Mouse (Mus musculus) liver, embryonic 11.5 days (tissue): ENCODE measurements at regions not wholly inside any gene's neighbourhood (a gene's known extent, or its start where the extent isn't known, plus 50 kb on each side); places are given as distances from the start of the nearest gene placed in this dataset.

Experiments used
- ATAC-seq: fragments of 200-750 bp; cut with Nextera tagmentation; replicated peaks from 2 replicates; pipeline ENCODE4 v1.8.0; 2017; ENCODE audit warnings: moderate number of reproducible peaks, mild to moderate bottlenecking, moderate TSS enrichment, moderate library complexity; ENCODE audit not compliant: low FRiP score
- DNase-seq: peaks from one replicate; pipeline ENCODE4 v3.0.0-alpha.2; 2017; ENCODE audit warnings: low spot score
- H3K27ac ChIP-seq: fragments of 300-500 bp; sonication (generic); 2 replicates; pipeline ENCODE4 v1.5.1; 2014; ENCODE audit warnings: mild to moderate bottlenecking, low read depth, low read length, control low read depth
- H3K27me3 ChIP-seq: fragments of 300-500 bp; sonication (generic); replicated peaks from 2 replicates; pipeline ENCODE4 v1.6.1; 2014; ENCODE audit warnings: low read length, mixed read lengths; ENCODE audit not compliant: control insufficient read depth, insufficient read depth
- H3K36me3 ChIP-seq: fragments of 300-500 bp; sonication (generic); 2 replicates; pipeline ENCODE4 v1.6.1; 2014; ENCODE audit warnings: mild to moderate bottlenecking, low read length, moderate library complexity, mixed read lengths; ENCODE audit not compliant: control insufficient read depth, insufficient read depth
- H3K4me1 ChIP-seq: fragments of 300-500 bp; sonication (generic); replicated peaks from 2 replicates; pipeline ENCODE4 v1.6.1; 2014; ENCODE audit warnings: low read length, mixed read lengths; ENCODE audit not compliant: control insufficient read depth, insufficient read depth
- H3K4me2 ChIP-seq: fragments of 300-500 bp; sonication (generic); 2 replicates; pipeline ENCODE4 v1.6.1; 2014; ENCODE audit warnings: mild to moderate bottlenecking, control low read depth, moderate library complexity
- H3K4me3 ChIP-seq: fragments of 300-500 bp; sonication (generic); 2 replicates; pipeline ENCODE4 v1.5.1; 2014; ENCODE audit warnings: low read depth, low read length, control low read depth
- H3K9ac ChIP-seq: fragments of 300-500 bp; sonication (generic); 2 replicates; pipeline ENCODE4 v1.6.1; 2014; ENCODE audit warnings: low read depth, low read length, control low read depth
- H3K9me3 ChIP-seq: fragments of 300-500 bp; sonication (generic); 2 replicates; pipeline ENCODE4 v1.6.1; 2016; ENCODE audit warnings: low read length, inconsistent platforms, mixed read lengths; ENCODE audit not compliant: control insufficient read depth
- WGBS: fragments of 180-500 bp; shearing (Covaris S2); extraction: QIAGEN DNeasy Blood & Tissue Kit; methylation state at CpG from one replicate; pipeline ENCODE4 v1.1.7; 2014; 5-methylcytosine and 5-hydroxymethylcytosine counted together

- no peak overlapping the region for H3K4me3 ChIP-seq
- H3K27ac ChIP-seq = no peak overlapping the region
- no peaks in the 10 kb centered on the region; the same call in 1 of the 2 replicates for H3K9me3 ChIP-seq
- H3K4me2 ChIP-seq = no peak overlapping the region
- H3K4me1 ChIP-seq = no peaks in the 10 kb centered on the region
- no peaks in the 10 kb centered on the region for H3K27me3 ChIP-seq
- no peak for ATAC-seq
- DNase-seq = no peak
- H3K36me3 ChIP-seq = no peaks in the 10 kb centered on the region
- WGBS = 81% methylated on average over 2 of the region's 2 CpGs
- no peak overlapping the region for H3K9ac ChIP-seq
Observed at GRCm38 (mm10) chr10:125794504-125794903, 171.5 kb upstream of the Lrig3 start.

- no peak overlapping the region for H3K4me3 ChIP-seq
- H3K27ac ChIP-seq = no peak overlapping the region
- H3K4me2 ChIP-seq = no peak overlapping the region
- H3K4me1 ChIP-seq = no peaks in the 10 kb centered on the region
- no peaks in the 10 kb centered on the region for H3K27me3 ChIP-seq
- H3K36me3 ChIP-seq = no peaks in the 10 kb centered on the region
- no peak overlapping the region for H3K9ac ChIP-seq
- no peak for ATAC-seq
- no peaks in the 10 kb centered on the region for H3K9me3 ChIP-seq
- WGBS = 84% methylated on average over 1 of the region's 1 CpGs
- DNase-seq = no peak
Observed at GRCm38 (mm10) chr10:125795323-125795722, 170.6 kb upstream of the Lrig3 start.

- DNase-seq = no peak
Observed at GRCm38 (mm10) chr10:125798678-125799077, 167.3 kb upstream of the Lrig3 start.

GRCm38 (mm10) chr10:125800572-125801114, 165.3 kb upstream of the Lrig3 start:
- H3K4me3 ChIP-seq = no peak overlapping the region
- H3K27ac ChIP-seq = no peak overlapping the region
- H3K36me3 ChIP-seq = no peaks in the 10 kb centered on the region
- H3K27me3 ChIP-seq = no peaks in the 10 kb centered on the region
- DNase-seq (no peak), ATAC-seq (no peak)
- H3K9ac ChIP-seq = no peak overlapping the region
- H3K4me2 ChIP-seq = no peak overlapping the region
- H3K9me3 ChIP-seq = no peaks in the 10 kb centered on the region
- no peaks in the 10 kb centered on the region for H3K4me1 ChIP-seq
- WGBS = 80% methylated on average over 2 of the region's 2 CpGs

More at GRCm38 (mm10) chr10:125798678-125799077, 167.3 kb upstream of the Lrig3 start:
- Histone ChIP-seq H3K27ac (no peak overlapping the region), H3K4me3 (no peak overlapping the region), H3K4me1 (no peaks in the 10 kb centered on the region), H3K27me3 (no peaks in the 10 kb centered on the region), H3K36me3 (no peaks in the 10 kb centered on the region), H3K4me2 (no peak overlapping the region), H3K9ac (no peak overlapping the region), H3K9me3 (no peaks in the 10 kb centered on the region)
- WGBS = 33% methylated on average over 13 of the region's 13 CpGs
- ATAC-seq = no peak

- 50% methylated on average over 4 of the region's 4 CpGs for WGBS
- H3K27ac ChIP-seq = no peak overlapping the region
- no peak overlapping the region for H3K4me3 ChIP-seq
- no peaks in the 10 kb centered on the region for H3K27me3 ChIP-seq
- ATAC-seq = no peak
- no peak for DNase-seq
- H3K4me1 ChIP-seq = no peaks in the 10 kb centered on the region
- H3K9me3 ChIP-seq = no peaks in the 10 kb centered on the region
- no peaks in the 10 kb centered on the region for H3K36me3 ChIP-seq
- H3K9ac ChIP-seq = no peak overlapping the region
- no peak overlapping the region for H3K4me2 ChIP-seq
Observed at GRCm38 (mm10) chr10:125801450-125801849, 164.5 kb upstream of the Lrig3 start.

- no peak for DNase-seq
- no peak for ATAC-seq
- H3K4me1 ChIP-seq = no peaks in the 10 kb centered on the region
- no peak overlapping the region for H3K9ac ChIP-seq
- H3K27ac ChIP-seq = no peak overlapping the region
- 80% methylated on average over 7 of the region's 7 CpGs for WGBS
- no peaks in the 10 kb centered on the region for H3K36me3 ChIP-seq
- H3K4me2 ChIP-seq = no peak overlapping the region
- H3K9me3 ChIP-seq = no peaks in the 10 kb centered on the region
- H3K4me3 ChIP-seq = no peak overlapping the region
- no peaks in the 10 kb centered on the region for H3K27me3 ChIP-seq
Observed at GRCm38 (mm10) chr10:125802923-125803583, 162.9 kb upstream of the Lrig3 start.

GRCm38 (mm10) chr10:125809763-125810361, 156.1 kb upstream of the Lrig3 start:
- no peaks in the 10 kb centered on the region for H3K36me3 ChIP-seq
- ATAC-seq (no peak), DNase-seq (no peak)

GRCm38 (mm10) chr10:125810590-125810989, 155.4 kb upstream of the Lrig3 start:
- no peaks in the 10 kb centered on the region for H3K27me3 ChIP-seq
- ATAC-seq (no peak), DNase-seq (no peak)
- no peak overlapping the region for H3K4me3 ChIP-seq
- no peak overlapping the region for H3K9ac ChIP-seq
- H3K36me3 ChIP-seq = no peaks in the 10 kb centered on the region
- no peak overlapping the region for H3K4me2 ChIP-seq
- no peaks in the 10 kb centered on the region for H3K9me3 ChIP-seq
- H3K4me1 ChIP-seq = no peaks in the 10 kb centered on the region
- H3K27ac ChIP-seq = no peak overlapping the region
- WGBS = 46% methylated on average over 3 of the region's 3 CpGs

More at GRCm38 (mm10) chr10:125809763-125810361, 156.1 kb upstream of the Lrig3 start:
- Histone ChIP-seq H3K27me3 (no peaks in the 10 kb centered on the region), H3K27ac (no peak overlapping the region), H3K4me3 (no peak overlapping the region), H3K4me1 (no peaks in the 10 kb centered on the region), H3K4me2 (no peak overlapping the region), H3K9me3 (no peaks in the 10 kb centered on the region), H3K9ac (no peak overlapping the region)
- WGBS = 71% methylated on average over 8 of the region's 8 CpGs
